Mouse (Mus musculus) kidney, adult 9 months (tissue): ENCODE measurements around the gene Wdr60.
"Not testable (repeated sequence)": the region's sequence is repeated elsewhere in the genome, so short reads cannot be mapped to it uniquely, and the experiment has no call there.

Experiments
- DNase-seq: peaks from one replicate; pipeline ENCODE4 v3.0.0; 2022

Wdr60 gene

DNA sequence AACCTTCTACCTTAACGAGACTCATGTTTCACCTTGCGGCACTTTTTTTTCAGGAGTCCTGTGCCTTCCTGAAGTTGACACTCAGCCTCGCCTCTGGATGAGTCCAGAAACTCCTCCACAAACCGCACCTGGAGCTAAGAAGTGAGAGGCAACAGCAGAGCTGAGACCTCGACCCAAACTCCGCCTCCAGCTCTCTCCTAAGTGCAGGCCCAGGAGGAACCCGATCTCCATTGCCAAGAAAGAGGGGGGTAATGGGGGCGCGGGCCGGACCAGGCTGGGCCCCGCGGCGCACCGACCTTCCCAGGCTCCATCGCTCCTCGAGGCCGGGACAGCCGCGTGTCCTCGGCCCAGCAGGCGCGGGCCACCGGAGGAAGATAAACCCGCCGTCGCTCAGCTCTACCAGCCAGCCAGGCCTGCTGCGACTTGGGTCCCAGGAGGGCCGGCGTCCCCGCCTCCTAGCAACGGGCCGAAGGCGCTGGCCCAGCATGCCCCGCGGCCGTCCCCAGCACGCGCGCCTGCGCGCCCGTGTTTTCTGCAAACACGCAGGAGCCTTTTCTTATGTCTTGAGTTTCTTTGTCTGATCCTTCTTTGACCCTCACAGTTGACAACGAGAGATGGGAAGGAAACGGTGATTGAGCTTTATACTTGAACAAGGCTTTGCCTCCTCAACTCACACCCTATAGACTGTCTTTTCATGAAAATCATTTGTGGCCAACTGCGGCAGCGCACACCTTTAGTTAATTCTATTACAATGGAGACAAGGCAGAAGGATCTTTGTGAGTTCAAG lies at the start of gene Wdr60:
Gene Wdr60, minus strand, starts transcription at position 468 of the 787 bp plus-strand sequence.
- peak; percentile 88 for DNase-seq

DNA sequence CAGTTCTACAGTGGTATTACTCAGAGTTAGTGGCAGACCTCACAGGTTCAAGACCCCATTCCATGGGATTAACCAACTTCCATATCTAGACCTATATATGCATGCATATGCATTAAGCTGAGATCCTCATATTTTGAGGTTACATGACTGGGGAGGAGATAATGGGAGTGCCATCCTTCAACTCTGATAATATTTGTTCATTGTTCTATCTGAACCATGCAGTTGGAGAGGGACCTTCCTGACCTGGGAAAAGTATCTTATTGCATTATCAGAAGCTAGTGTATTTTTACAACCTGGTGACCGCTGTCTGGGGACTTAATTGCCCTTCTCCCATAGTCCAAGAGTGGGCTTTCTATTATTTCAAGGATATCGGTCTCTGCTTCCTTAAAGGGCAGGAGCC lies 45.8 kb upstream of the Wdr60 start:
- DNase-seq = no peak

DNA sequence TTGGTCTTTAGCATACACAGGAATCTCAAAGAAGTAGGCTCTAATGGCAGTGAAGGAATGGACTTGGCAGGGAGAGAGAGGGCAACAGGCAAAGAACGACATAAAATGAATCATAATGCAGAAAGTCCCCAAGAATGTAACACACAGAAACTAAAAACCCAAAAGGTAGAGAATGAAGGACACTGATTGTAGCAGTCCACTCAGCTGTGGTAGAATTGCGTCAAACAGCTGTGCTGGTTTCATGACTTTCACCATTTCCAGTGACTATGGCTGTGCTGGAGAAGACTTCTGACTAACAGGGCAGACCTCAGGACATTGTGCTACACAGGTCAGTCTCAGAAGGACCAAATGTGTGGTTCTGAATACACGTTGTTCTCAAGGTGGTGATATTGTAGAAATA lies 45.0 kb upstream of the Wdr60 start:
- DNase-seq = no peak

DNA sequence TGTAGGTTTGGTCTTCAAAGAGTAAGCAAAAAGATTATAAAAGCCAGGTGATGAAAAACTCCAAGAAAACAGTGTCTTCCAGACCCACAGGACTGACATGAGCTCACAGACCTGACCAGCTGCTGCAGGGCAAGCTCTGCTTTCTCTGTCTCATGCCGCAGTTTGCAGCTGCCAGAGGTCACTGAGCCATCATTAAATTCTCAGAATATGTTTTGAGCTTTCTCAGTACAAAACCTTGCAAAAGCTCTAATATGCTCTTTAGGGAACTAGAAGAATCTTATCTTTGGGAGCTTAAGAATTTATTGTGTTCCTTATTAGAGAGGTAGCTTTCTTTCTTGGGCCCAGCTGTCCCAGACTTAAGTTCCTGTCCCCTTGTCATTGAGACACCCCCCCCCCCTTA lies 43.2 kb upstream of the Wdr60 start:
- no peak for DNase-seq

DNA sequence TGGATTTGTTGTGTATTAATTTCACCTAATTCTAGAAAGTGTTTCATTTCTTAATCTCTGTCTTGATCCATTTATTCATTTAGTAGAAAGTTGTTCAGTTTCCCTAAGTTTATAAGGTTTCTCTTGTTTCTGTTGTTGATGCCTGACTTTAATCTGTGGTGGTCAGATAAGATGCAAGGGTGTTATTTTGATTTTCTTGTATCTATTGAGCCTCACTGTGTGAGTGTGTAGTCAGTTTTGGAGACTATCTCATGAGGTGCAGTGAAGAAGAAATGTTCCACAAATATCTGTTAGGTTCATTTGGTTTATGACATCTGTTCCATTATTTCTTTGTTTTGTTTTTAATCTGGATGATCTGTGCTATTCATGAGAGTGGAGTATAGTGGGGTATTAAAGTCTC lies 39.4 kb upstream of the Wdr60 start:
- DNase-seq = no peak

DNA sequence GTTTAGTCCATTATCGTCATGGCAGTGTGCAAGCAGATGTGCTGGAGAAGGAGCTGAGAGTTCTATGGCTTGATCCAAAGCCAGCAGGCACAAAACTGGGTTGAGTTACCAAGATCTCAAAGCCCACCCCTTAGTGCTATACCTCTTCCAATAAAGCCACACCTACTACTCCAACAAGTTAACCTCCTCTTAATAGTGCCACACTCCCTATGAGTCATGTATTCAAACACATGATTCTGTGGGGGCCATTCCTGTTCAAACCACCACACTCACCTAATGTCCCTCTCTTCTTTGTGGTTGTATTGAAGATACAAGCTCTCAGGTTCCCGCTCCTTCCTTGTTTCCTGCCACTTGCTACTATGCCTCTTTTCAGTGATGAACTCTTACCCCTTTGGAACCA lies 37.1 kb upstream of the Wdr60 start:
- DNase-seq = no peak

DNA sequence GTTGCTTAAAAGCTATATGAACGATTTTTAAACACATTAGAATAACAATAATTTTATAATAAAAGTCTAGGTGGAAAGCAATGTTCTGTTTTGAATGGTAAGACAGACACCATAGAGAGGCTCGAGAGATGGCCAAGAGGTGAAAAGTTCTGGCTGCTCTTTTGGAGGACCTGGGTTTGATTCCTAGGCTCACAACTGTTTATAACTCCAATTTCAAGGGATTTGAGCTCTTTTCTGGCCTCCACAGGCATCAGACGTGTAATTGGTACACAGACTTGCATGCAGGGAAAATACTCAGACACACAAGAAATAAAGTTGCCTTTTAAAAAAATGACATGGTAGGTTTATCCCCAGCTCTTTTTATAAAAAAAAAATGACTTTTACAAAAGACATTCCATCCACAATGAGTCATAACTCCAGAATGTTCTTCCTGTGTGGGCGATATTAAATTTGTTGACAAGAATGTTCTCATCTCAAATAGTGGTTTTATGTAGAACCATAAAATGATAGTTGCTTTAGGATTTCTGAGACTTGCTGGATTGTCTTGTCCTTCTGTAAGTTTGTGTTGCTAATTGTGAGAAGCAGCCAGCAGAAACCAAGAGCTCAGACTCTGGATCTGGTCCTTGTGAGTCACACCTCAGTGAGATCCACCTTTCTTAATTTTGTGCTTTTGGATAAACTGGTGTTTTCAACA lies 30.9 kb upstream of the Wdr60 start:
- DNase-seq = peak; percentile 37

DNA sequence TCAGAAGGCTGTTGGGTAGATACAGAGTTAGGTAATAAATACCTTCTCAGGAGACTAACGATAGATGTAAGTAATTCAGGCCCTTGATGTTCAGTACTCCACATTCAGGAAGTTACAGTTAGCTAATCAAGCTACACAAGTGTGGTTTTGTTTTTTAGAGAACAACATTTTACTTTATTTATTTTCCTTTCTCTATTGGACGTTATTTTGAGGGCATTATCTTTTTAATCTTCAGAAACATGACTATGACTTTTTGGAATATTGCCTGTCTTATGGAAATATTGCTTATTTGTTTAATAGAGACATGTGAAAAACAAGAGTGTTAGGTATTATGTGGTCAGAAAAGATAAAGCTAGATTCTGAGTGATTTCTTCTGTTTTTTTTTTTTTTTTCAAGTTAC lies 30.4 kb upstream of the Wdr60 start:
- no peak for DNase-seq

DNA sequence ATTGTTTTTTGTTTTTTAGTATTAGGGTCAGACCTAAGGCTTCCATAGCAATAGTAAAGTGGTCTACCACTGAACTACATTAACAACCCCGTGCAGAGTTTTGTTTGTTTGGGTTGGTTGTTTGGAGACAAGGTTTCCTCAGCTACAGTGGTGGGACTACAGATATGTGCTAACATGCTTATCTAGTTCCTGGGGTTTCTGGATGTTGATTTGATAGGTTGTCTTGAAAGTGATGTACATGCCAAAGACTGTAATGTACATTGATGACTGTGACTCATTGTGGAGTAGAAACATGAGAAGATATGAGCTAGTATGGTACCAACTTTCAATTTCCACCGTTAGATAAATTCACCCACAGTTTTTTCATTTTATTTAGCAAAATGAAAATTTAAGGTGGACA lies 20.7 kb upstream of the Wdr60 start:
- DNase-seq = no peak

DNA sequence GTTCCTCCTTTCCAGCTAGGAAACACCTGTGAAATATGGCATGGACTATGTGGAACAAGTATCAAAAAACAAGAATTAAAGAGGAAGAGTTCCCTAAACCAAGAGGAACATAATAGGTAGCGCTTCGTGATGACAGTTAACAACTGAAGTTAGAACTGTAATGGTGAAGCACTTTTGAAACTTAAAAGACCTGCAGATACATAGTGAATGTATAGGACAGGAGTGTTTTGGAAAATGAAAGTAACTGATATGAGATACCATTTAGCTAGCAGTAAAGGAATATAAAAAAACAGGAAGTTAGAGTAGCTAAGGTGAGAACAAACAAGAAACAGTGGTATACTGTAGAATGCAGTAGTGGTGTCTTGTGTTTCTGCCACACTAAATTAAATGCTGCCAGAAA lies 20.0 kb upstream of the Wdr60 start:
- DNase-seq = no peak

DNA sequence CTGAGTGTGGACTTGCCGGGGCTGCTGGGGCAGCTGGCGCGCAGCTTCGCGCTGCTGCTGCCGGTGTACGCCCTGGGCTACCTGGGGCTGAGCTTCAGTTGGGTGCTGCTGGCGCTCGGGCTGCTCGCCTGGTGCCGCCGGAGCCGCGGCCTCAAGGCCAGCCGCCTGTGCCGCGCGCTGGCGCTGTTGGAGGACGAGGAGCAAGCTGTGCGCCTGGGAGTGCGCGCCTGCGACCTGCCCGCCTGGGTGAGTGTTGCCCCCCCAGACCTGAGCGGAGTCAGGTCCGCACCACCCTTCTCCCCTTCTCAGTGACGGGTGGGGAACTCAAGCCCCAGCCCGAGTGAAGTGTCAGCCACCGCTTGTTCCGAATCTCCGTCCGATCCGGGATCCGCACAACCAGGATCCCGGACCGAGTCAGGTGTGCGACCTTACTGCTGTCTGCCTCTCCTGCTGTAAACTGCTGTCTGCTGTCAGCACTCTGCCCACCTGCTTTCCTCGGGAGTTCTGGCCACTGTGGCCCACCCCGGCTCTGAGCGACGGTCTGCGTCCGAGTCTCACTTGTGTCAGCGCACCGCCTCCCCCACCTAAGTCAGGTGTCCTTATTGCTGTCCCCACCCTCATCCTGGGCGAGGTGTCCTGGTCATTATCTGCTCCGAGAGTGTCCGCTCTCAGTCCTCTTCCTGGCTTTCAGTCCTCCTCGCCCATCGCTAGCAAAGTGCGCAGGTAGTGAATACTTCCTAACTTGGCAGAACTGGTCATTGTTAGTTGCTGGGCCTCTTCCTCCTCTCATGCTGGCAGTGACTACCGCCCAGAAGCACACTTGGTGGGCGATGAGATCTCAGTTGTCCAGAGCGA lies 18.8 kb upstream of the Wdr60 start:
- peak; percentile 32 for DNase-seq

DNA sequence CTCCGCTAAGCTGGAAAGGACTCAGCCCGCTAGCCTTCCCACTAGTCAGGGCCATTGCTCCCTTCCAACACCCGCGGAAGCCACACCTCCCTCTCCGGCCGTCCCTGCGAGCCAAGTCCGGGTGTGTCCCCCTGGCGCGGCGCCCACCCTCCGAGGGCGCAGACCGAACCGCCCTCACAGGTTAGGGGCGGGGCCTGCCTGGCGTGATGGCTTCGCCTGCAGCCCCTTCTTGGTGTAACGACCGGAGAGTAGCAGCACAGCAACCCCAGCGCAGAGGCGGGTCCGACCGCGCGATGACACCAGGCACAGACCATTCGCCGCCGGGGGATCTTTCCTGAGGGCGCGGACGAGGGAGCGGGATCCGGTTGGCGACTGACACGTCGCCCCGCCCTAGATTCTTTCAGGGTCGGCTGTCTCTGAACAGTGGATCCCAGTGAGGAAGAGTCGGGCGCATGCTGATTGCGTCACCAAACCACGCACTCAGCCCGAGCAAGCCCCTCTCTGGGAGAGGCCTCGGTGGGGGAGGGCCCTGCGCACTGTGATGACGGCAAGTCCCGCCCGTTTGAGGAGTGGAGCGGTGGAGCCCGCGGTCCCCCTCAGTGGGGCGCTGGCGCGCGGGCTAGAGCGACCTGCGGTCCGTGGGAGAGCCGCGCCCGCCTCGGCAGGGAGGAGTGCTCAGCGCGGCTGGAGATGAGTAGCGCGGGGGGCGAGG lies 18.0 kb upstream of the Wdr60 start, which contains the start of gene Esyt2:
Gene Esyt2, plus strand, starts transcription at position 544 of the 712 bp plus-strand sequence.
- peak; percentile 99 for DNase-seq

DNA sequence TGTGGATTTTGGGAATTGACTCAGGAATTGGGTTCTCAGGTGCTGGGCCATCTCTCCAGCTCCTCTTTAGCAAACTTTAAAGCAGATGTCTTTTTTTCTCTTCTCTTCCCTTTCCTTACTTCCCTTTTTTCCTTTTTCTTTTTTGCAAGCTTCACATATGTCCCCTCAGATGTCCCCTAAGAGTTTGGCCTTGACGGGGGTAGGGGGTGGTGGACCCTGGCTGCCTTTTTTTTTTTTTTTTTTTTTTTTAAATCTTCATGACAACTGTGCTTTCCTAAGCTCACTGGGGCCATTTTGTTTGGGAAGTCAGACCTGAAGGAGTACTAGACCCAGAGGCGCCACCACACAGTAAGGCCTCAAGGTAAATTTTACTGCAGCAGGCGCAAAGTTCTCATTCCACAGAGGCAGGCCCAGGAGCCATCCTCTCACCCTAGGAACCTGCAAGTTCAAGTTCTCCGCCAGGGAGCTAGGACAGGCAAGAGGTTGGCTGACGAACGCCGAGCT lies 17.4 kb upstream of the Wdr60 start:
- no peak for DNase-seq

DNA sequence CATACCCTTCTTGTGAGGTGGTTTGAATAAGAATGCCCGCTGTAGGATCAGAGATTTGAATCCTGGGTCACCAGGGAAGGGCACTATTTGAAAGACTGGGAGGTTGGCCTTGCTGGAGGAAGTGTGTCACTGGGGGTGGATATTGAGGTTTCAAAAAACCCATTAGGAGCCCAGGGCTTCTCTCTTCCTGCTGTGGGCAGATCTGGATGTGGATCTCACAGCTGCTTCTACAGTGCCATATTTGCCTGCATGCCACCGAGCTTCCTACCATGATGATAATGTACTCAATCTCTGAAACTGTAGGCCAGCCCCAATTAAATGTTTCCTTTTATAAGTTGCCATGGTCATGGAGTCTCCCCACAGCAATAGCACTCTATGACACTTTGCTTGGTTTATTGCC lies 16.4 kb upstream of the Wdr60 start:
- no peak for DNase-seq

DNA sequence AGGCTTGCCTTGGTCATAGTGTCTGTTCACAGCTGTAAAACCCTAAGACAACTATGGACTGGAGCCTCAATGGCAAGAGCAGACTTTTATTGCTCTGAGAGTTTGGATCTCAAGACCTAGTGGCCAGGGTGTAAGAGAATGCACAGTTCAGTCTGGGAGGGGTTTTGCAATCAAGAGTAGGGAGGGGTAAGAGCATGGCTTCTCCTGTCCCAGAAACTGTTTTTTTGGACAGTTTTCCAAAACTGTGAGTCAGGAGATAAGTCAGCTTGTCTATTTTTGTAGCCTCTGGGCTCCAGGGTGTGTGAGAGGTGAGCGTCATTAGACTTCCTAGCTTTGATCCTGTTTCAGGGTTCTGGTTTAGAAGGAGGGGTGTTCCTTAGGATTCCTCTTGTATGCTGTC lies 15.7 kb upstream of the Wdr60 start:
- DNase-seq = no peak

DNA sequence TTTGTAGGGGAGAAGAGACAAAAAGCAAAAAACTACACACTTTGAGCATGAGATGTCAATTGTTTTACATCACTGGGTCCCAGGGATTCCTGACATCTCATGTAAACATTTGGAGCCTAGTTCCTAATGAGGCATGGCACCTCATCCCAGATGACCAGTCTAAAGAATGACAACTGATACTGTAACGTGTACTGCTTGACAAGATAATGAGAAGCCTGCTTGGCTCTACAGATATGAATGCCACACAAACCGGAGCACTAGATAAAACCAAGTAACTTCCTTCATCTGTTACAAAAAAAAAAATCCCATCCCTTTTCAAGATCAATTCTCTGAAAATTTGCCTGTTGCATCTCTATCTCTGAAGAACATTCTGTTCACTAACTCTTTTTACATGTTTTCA lies 14.1 kb upstream of the Wdr60 start:
- no peak for DNase-seq

DNA sequence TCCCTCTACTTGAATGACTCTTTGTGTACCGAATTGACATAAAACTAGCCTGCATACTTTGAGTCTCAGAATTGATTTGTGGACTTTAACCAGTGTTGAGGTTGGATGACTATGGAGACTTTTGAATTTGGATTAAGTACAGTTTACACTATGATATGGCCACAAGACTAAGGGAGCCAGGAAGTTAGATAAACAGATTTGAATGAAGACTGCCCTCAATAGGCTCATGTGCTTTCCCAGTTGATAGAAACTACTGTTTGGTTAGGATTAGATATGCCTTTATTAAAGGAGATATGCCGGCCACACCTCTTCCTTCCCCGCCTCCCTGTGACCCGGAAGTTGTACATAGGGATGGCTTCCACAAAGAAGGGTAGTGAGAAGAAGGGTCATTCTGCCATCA lies 12.8 kb upstream of the Wdr60 start:
- no peak for DNase-seq

DNA sequence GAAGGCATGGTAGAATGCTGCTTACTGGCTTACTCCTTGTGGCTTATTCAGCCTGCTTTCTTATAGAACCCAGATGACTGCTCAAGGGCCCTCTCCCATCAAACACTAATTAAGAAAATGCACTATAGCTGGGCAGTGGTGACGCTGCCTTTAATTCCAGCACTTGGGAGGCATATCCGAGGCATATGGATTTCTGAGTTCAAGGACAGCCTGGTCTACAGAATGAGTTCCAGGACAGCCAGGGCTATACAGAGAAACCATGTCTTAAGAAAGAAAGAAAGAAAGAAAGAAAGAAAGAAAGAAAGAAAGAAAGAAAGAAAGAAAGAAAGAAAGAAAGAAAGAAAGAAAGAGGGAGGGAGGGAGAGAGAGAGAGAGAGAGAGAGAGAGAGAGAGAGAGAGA lies 12.3 kb upstream of the Wdr60 start, which contains the start of gene Gm11027:
Gene Gm11027, plus strand, starts transcription at position 301 of the 400 bp plus-strand sequence.
- not testable (repeated sequence) for DNase-seq

DNA sequence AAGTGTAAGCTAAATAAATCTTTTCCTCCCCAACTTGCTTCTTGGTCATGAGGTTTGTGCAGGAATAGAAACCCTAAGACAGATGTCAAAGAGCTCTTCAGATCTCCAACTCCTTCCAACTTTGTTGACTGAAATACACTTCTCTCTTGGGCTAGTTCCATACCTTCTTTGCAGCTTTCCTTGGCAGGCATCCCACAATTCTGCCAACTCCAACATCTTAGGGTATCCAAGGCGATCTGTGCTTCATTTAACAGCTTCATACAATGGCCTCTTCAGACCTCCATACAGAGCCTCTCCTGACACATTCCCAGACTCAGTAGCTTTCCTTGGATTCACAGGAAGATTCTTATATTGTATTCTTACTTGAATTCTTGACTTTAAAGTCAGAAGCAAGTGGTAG lies 10.9 kb upstream of the Wdr60 start:
- no peak for DNase-seq

DNA sequence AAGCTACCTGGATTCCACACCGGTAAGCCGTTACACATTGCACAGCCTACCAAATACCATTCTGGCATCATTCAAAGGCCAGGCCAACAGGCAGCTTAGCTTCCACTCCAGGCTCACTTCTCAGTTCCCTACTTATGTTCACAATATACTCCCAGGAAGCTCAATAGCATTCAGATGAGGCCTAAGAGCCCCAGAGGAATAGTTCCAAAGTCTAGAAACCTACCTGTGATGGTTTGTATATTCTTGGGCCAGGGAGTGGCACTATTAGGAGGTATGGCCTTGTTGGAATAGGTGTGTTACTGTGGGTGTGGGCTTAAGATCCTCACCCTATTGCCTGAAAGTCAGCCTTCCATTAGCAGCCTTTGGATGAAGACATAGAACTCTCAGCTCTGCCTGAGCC lies 8.2 kb upstream of the Wdr60 start:
- no peak for DNase-seq

DNA sequence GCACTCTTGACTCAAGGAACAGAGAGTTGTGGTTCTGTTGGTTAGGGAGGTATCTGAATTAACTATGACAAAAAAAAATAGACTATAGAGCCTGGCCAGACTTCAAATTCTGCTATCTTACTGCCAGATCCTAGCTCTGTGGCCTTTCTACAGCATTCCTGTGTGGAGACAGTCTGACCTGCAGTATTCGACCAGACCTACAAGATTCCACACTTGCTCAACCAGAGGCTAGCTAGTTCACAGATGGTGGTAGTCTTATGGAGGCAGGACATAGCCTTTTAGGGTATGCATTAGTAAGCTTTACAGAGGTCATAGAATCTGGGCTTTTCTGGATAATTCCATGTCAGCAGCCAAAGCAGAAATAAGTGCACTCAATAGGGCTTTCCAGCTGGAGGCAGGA lies 7.7 kb upstream of the Wdr60 start:
- DNase-seq = no peak

DNA sequence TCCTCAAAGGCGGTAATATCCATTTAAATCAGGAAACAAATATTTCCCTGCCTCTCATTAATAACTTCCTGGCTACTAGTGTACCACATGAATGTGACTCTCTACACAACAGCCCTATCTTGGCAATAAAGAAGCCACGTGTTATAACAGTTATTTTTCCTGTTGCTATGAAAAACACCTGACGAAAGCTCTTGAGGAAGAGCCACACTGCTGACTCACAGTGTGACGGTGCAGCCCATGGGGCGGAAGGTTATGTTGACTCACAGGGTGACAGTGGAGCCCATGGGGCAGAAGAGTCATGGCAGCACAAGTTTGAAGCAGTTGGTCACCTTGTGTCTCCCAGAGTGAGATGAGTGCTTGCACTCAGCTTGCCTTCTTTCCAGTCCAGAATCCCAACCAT lies 6.6 kb upstream of the Wdr60 start:
- no peak for DNase-seq

DNA sequence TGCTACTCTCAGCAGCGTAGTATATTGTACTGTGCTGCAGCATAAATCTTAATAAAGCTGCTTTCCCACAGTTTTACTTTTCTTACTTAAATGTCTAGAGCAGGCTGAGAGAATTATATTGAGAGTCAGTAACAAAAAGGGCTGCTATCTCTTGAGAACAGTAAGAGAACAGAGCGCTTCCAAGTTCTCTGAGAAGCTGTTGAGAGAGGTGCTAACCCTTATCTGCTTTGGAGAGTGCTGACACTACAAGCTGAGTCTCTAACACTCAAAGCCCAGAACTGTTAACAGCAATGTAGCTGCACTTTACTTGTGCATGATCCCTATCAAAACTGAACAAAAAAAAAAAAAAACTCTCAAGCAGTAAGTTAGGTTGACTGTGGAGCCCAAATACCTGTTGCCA lies 2.5 kb upstream of the Wdr60 start:
- no peak for DNase-seq
